Mouse (Mus musculus): ENCODE measurements at regions not wholly inside any gene's neighbourhood (a gene's known extent, or its start where the extent isn't known, plus 50 kb on each side); places are given as distances from the start of the nearest gene placed in this dataset.

DNA sequence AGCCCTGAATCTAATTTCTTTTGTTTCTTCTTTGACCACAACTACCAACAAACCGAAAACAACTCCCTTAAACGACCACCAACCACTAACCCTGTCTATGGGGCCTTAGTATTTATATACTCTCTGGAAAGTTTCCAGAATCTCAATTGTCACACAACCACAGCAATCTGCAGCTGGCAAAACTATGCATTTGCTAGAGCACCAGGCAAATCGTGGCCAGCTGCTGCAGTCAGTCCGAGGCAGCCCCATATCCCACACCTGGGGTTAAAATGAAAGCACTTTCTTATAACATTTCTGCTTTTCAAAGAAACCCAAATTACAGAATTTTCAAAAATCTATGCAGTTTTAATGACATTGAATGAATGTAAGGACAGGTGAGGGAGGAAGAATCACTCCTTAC lies 63.8 kb upstream of the Thpo start:
- Histone ChIP-seq H3K4me1 (ENCODE audit: control insufficient read depth, insufficient read depth, low read length) (no peaks in the 10 kb centered on the region), H3K4me3 (ENCODE audit: insufficient read depth, low read depth, low read length) (no peak overlapping the region), H3K27me3 (replicated peaks; ENCODE audit: control insufficient read depth, insufficient read depth, low read length) (no peaks in the 10 kb centered on the region), H3K36me3 (ENCODE audit: control insufficient read depth, insufficient read depth, low read length) (no peaks in the 10 kb centered on the region), H3K27ac (ENCODE audit: insufficient read depth, low read depth, low read length) (no peak overlapping the region)
- WGBS, result 74% methylated on average over 4 of the region's 4 CpGs
- TF ChIP-seq CTCF (conservative IDR thresholded peaks at IDR 0.05; ENCODE audit: insufficient read depth, insufficient read length, low read depth, low read length) (no peak), POLR2A (IDR thresholded peaks at IDR 0.05; ENCODE audit: low read depth, low read length) (no peak)
- no peak for DNase-seq

DNA sequence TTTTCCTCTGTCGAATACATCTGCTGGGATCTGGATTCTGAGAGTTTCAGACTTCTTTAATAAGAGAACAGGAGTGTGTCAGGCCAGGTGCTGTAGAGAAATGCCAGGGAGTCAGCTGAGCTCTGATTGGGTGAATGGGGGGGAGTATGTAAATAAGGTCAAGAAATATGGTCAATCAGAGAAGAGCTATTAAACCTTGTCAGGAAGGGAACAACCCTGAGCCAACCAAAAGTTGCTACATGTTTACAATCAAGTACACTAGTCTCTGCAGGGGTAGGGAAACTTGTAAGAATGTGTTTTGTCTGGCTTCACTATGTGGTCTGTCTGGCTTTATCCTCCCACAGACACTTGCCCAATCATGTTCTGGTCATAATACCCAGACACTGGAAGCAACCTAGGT lies 60.4 kb upstream of the Thpo start:
- WGBS, result 58% methylated on average over 1 of the region's 1 CpGs
- DNase-seq, result no peak
- no peaks in the 10 kb centered on the region for H3K27me3 ChIP-seq (replicated peaks; ENCODE audit: control insufficient read depth, insufficient read depth, low read length)
- H3K36me3 ChIP-seq (ENCODE audit: control insufficient read depth, insufficient read depth, low read length), result no peaks in the 10 kb centered on the region
- H3K27ac ChIP-seq (ENCODE audit: insufficient read depth, low read depth, low read length), result no peak overlapping the region
- TF ChIP-seq CTCF (conservative IDR thresholded peaks at IDR 0.05; ENCODE audit: insufficient read depth, insufficient read length, low read depth, low read length) (no peak), POLR2A (IDR thresholded peaks at IDR 0.05; ENCODE audit: low read depth, low read length) (no peak)
- no peaks in the 10 kb centered on the region for H3K4me1 ChIP-seq (ENCODE audit: control insufficient read depth, insufficient read depth, low read length)
- H3K4me3 ChIP-seq (ENCODE audit: insufficient read depth, low read depth, low read length), result no peak overlapping the region

All from kidney, adult 2 months (tissue).